Mouse (Mus musculus) forebrain, embryonic 11.5 days (tissue): ENCODE data around the gene Oas1f. TPM values are rescaled to one million over a fixed set of nuclear protein-coding genes. Genes with fewer than 3 reads are reported as not detected.
A peak's percentile ranks its signal among the peaks of the same experiment; 100 is the strongest.
"Not testable (repeated sequence)": the region's sequence is repeated elsewhere in the genome, so short reads cannot be mapped to it uniquely, and the experiment has no call there.

ENCODE experiments used
- ATAC-seq: fragments of 200-750 bp; cut with Nextera tagmentation; replicated peaks from 2 replicates; pipeline ENCODE4 v1.8.0; 2017; ENCODE audit warnings: moderate TSS enrichment; ENCODE audit not compliant: low FRiP score
- DNase-seq: peaks from one replicate; pipeline ENCODE4 v3.0.0-alpha.2; 2017; ENCODE audit warnings: low spot score
- H3K27ac ChIP-seq: fragments of 300-500 bp; sonication (generic); 2 replicates; pipeline ENCODE4 v1.5.1; 2014; ENCODE audit warnings: low read depth, low read length
- H3K27me3 ChIP-seq: fragments of 300-500 bp; sonication (generic); 2 replicates; pipeline ENCODE4 v1.6.1; 2014; ENCODE audit warnings: mild to moderate bottlenecking, low read length, mixed read lengths; ENCODE audit not compliant: control insufficient read depth, insufficient read depth
- H3K36me3 ChIP-seq: fragments of 300-500 bp; sonication (generic); 2 replicates; pipeline ENCODE4 v1.6.1; 2014; ENCODE audit warnings: mild to moderate bottlenecking, low read length, moderate library complexity, mixed read lengths; ENCODE audit not compliant: control insufficient read depth, insufficient read depth
- H3K4me1 ChIP-seq: fragments of 300-500 bp; sonication (generic); replicated peaks from 2 replicates; pipeline ENCODE4 v1.6.1; 2014; ENCODE audit warnings: low read length, mixed read lengths; ENCODE audit not compliant: control insufficient read depth, insufficient read depth
- H3K4me2 ChIP-seq: fragments of 300-500 bp; sonication (generic); 2 replicates; pipeline ENCODE4 v1.6.1; 2014; ENCODE audit warnings: low read depth, mild to moderate bottlenecking, low read length, moderate library complexity, mixed read lengths; ENCODE audit not compliant: severe bottlenecking
- H3K4me3 ChIP-seq: fragments of 300-500 bp; sonication (generic); 2 replicates; pipeline ENCODE4 v1.5.1; 2014; ENCODE audit warnings: low read depth, low read length
- H3K9ac ChIP-seq: fragments of 300-500 bp; sonication (generic); 2 replicates; pipeline ENCODE4 v1.6.1; 2014; ENCODE audit warnings: low read length
- H3K9me3 ChIP-seq: fragments of 300-500 bp; sonication (generic); 2 replicates; pipeline ENCODE4 v1.6.1; 2016; ENCODE audit warnings: low read length, mixed read lengths; ENCODE audit not compliant: control insufficient read depth
- WGBS: fragments of 180-500 bp; shearing (Covaris S2); extraction: QIAGEN DNeasy Blood & Tissue Kit; methylation state at CpG from one replicate; pipeline ENCODE4 v1.1.7; 2014; 5-methylcytosine and 5-hydroxymethylcytosine counted together
- polyA plus RNA-seq: library from polyadenylated mRNA; unstranded; fragments of >200 nt; fragmentation: Nextera tagmentation; extraction: Ambion mirVana; gene quantifications from 2 replicates; pipeline ENCODE4 v1.2.1, GENCODE M21; 2014

Gene Oas1f
- not detected in 2 replicates for polyA plus RNA-seq

GRCm38 (mm10) chr5:120847067-120847466 is at the start of gene Oas1f:
TSS of gene Oas1f (plus strand) at chr5:120847367.
- DNase-seq (no peak), ATAC-seq (no peak)
- H3K9me3 ChIP-seq = no peaks in the 10 kb centered on the region
- H3K9ac ChIP-seq = no peak within 1 kb of the TSS
- no peaks in the 10 kb centered on the region for H3K4me1 ChIP-seq
- no peaks in the 10 kb centered on the region for H3K27me3 ChIP-seq
- no peaks in the 10 kb centered on the region for H3K36me3 ChIP-seq
- H3K4me3 ChIP-seq = no peak within 1 kb of the TSS
- H3K4me2 ChIP-seq = no peak within 1 kb of the TSS
- WGBS = 84% methylated on average over 4 of the region's 4 CpGs
- no peak within 1 kb of the TSS for H3K27ac ChIP-seq

DNA sequence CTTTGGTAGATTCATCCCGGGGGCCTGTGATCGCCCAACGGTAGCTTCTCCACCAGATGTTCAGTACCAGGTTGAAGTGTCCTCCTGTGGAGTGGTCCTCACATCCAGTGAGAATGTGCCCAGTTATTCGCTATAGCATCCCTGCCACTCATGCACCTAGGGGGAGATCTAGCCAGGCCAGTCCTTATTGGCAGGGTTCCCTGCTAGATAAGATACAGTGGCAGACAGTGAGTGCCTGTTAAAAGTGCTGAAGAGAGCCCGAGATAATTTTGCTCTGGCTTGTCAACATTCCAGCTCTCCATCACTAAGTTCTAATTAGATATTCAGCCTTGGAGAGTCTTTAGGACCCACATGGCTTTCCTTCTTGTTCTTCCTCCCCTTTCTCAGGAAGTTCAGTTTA is 49.0 kb upstream of the Oas1f start:
- not testable (repeated sequence) for H3K36me3 ChIP-seq, H3K9me3 ChIP-seq, DNase-seq, H3K4me2 ChIP-seq, H3K9ac ChIP-seq, H3K4me3 ChIP-seq, H3K4me1 ChIP-seq, H3K27me3 ChIP-seq, ATAC-seq, H3K27ac ChIP-seq
- WGBS = 83% methylated on average over 5 of the region's 5 CpGs

- not testable (repeated sequence) for H3K9me3 ChIP-seq, H3K4me3 ChIP-seq, ATAC-seq, H3K27ac ChIP-seq, DNase-seq, H3K27me3 ChIP-seq, H3K4me2 ChIP-seq, H3K36me3 ChIP-seq, H3K4me1 ChIP-seq, H3K9ac ChIP-seq
- WGBS = 81% methylated on average over 2 of the region's 2 CpGs
These were observed 48.2 kb upstream of the Oas1f start for GRCm38 (mm10) chr5:120798943-120799342.

GRCm38 (mm10) chr5:120803596-120803995 is 43.6 kb upstream of the Oas1f start:
- 77% methylated on average over 2 of the region's 2 CpGs for WGBS
- H3K27me3 ChIP-seq = no peaks in the 10 kb centered on the region
- no peaks in the 10 kb centered on the region for H3K36me3 ChIP-seq
- H3K4me2 ChIP-seq = no peak overlapping the region
- no peaks in the 10 kb centered on the region for H3K4me1 ChIP-seq
- no peak overlapping the region for H3K27ac ChIP-seq
- no peak overlapping the region for H3K4me3 ChIP-seq
- no peaks in the 10 kb centered on the region for H3K9me3 ChIP-seq
- H3K9ac ChIP-seq = no peak overlapping the region
- no peak for ATAC-seq
- DNase-seq = no peak

DNA sequence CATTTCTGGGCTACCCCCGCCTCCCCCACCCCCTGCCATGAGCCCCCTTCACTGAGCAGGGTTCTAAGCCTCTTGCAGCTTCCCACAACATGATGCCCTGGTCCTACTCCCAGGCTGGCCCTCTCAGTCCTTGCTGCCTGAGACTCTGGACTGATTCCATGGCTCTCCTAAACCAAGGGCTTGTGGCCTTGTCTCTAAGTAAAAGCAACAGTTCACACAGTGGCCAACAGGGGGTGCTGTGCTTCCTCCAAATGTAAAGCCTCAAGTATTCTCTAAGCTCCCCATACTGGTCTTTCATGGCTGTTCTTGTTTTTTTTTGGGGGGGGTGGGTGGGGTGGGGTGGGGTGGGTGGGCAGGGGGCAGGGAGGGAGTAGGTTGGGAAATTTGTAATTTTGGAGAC is 40.7 kb upstream of the Oas1f start:
- H3K4me1 ChIP-seq = no peaks in the 10 kb centered on the region

GRCm38 (mm10) chr5:120809171-120809570 is 38.0 kb upstream of the Oas1f start:
- ATAC-seq = no peak
- H3K9ac ChIP-seq = no peak overlapping the region
- H3K9me3 ChIP-seq = no peaks in the 10 kb centered on the region
- no peak for DNase-seq
- 43% methylated on average over 6 of the region's 6 CpGs for WGBS
- H3K36me3 ChIP-seq = no peaks in the 10 kb centered on the region
- H3K4me2 ChIP-seq = no peak overlapping the region
- H3K4me1 ChIP-seq = peaks cover 3% of the 10 kb centered on the region
- no peak overlapping the region for H3K27ac ChIP-seq
- no peak overlapping the region for H3K4me3 ChIP-seq
- no peaks in the 10 kb centered on the region for H3K27me3 ChIP-seq

More for the DNA sequence above, 40.7 kb upstream of the Oas1f start:
- H3K27ac ChIP-seq = no peak overlapping the region
- peak; percentile 81 for DNase-seq
- H3K4me2 ChIP-seq = no peak overlapping the region
- no peaks in the 10 kb centered on the region for H3K27me3 ChIP-seq
- H3K36me3 ChIP-seq = no peaks in the 10 kb centered on the region
- WGBS = 100% methylated on average over 1 of the region's 1 CpGs
- no peaks in the 10 kb centered on the region for H3K9me3 ChIP-seq
- ATAC-seq = no peak
- H3K4me3 ChIP-seq = no peak overlapping the region
- no peak overlapping the region for H3K9ac ChIP-seq

GRCm38 (mm10) chr5:120811951-120812819 is 35.0 kb upstream of the Oas1f start, which contains the start of gene Oas1c:
TSS of gene Oas1c (minus strand) at chr5:120812514.
- Histone ChIP-seq H3K9me3 (no peaks in the 10 kb centered on the region), H3K27me3 (no peaks in the 10 kb centered on the region), H3K36me3 (no peaks in the 10 kb centered on the region), H3K27ac (no peak within 1 kb of the TSS), H3K9ac (peak within 1 kb of the TSS; percentile 35), H3K4me2 (peak within 1 kb of the TSS; percentile 44), H3K4me1 (peaks cover 3% of the 10 kb centered on the region), H3K4me3 (peak within 1 kb of the TSS; percentile 14; the same call in 1 of the 2 replicates)
- ATAC-seq (peak; percentile 64; the same call in 1 of the 2 replicates), DNase-seq (peak; percentile 84)
- 7% methylated on average over 18 of the region's 18 CpGs for WGBS

DNA sequence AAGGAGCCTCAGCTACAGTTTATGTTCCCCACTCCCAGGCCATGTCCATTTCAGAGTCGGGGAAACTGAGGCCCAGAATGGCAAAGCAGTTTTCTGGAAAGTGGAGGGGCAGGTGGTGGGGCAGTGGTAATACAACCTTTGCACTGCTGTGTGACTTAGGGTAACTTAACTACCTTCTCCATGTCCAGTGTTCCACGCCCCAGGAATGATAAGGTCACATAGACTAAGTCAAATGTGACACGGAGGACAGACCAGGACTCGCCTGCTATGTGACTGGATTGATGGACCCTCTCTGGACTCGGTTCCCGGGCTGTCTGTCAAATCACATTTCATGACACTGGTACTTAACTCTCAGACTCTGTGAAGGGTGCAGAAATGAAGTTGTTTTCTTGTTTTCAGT is 34.1 kb upstream of the Oas1f start:
- H3K36me3 ChIP-seq = no peaks in the 10 kb centered on the region
- H3K27me3 ChIP-seq = no peaks in the 10 kb centered on the region
- H3K4me2 ChIP-seq = peak overlapping the region; percentile 44
- no peak for DNase-seq
- no peaks in the 10 kb centered on the region for H3K9me3 ChIP-seq
- peaks cover 3% of the 10 kb centered on the region for H3K4me1 ChIP-seq
- ATAC-seq = no peak
- H3K9ac ChIP-seq = no peak overlapping the region
- H3K27ac ChIP-seq = no peak overlapping the region
- 82% methylated on average over 6 of the region's 6 CpGs for WGBS
- H3K4me3 ChIP-seq = no peak overlapping the region

DNA sequence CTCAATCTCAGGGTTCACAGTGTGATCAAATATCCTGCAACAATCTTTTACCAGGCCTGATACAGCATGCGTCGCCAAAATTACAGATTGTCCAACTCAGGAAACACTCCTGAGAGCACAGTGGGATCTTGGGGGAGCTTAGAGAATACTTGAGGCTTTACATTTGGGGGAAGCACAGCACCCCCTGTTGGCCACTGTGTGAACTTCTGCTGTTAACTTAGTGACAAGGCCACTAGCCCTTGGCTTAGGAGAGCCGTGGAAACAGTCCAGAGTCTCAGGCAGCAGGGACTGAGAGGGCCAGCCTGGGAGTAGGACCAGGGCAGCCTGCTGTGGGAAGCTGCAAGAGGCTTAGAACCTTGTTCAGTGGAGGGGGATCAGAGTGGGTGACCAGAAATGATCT is 31.2 kb upstream of the Oas1f start:
- no peak overlapping the region for H3K4me3 ChIP-seq
- no peak for ATAC-seq
- H3K36me3 ChIP-seq = no peaks in the 10 kb centered on the region
- no peak overlapping the region for H3K4me2 ChIP-seq
- DNase-seq = peak; percentile 60
- H3K27me3 ChIP-seq = no peaks in the 10 kb centered on the region
- H3K4me1 ChIP-seq = peaks cover 3% of the 10 kb centered on the region
- H3K9ac ChIP-seq = no peak overlapping the region
- 55% methylated on average over 3 of the region's 3 CpGs for WGBS
- no peaks in the 10 kb centered on the region for H3K9me3 ChIP-seq
- no peak overlapping the region for H3K27ac ChIP-seq
